Mouse (Mus musculus) c-Kit-positive CD71-positive TER-119-negative erythroid progenitor cells, embryonic 14.5 days (primary cell): ENCODE results near the gene Olfr199.
"Not testable (repeated sequence)": the region's sequence is repeated elsewhere in the genome, so short reads cannot be mapped to it uniquely, and the experiment has no call there.

Source experiments
- DNase-seq: peaks from one replicate; pipeline ENCODE4 v3.0.0-alpha.2; 2013; ENCODE audit warnings: low read depth

Olfr199 gene

GRCm38 (mm10) chr16:59219667-59220066 is at the start of gene Olfr199:
Olfr199 (minus strand) TSS chr16:59219767.
- not testable (repeated sequence) for DNase-seq

- DNase-seq = not testable (repeated sequence)
Observed at GRCm38 (mm10) chr16:59269097-59269496, 49.5 kb upstream of the Olfr199 start.

- DNase-seq = no peak
Observed at GRCm38 (mm10) chr16:59249684-59250083, 30.1 kb upstream of the Olfr199 start.

- not testable (repeated sequence) for DNase-seq
Observed at GRCm38 (mm10) chr16:59217861-59218260, 1.7 kb downstream of the Olfr199 start.

- DNase-seq = not testable (repeated sequence)
Observed at GRCm38 (mm10) chr16:59203433-59203832, 16.1 kb downstream of the Olfr199 start, which contains the start of gene Olfr198. Olfr198 (minus strand) TSS chr16:59203533.

GRCm38 (mm10) chr16:59170354-59170753 is 49.2 kb downstream of the Olfr199 start, which contains the start of gene Olfr196:
Olfr196 (minus strand) TSS chr16:59170454.
- DNase-seq = no peak
